Mouse (Mus musculus) small intestine, adult 2 months (tissue): ENCODE data around the gene Elobl. TPM values are rescaled to one million over a fixed set of nuclear protein-coding genes. Genes with fewer than 3 reads are reported as not detected.

Source experiments
- H3K27ac ChIP-seq: fragments of 200-500 bp; 2 replicates; pipeline ENCODE4 v1.5.1; 2012; ENCODE audit warnings: low read depth, low read length, control low read depth, inconsistent platforms; ENCODE audit not compliant: insufficient read depth
- H3K27me3 ChIP-seq: fragments of 200-500 bp; 2 replicates; pipeline ENCODE4 v1.6.1; 2012; ENCODE audit warnings: mild to moderate bottlenecking, moderate library complexity, low read length, inconsistent platforms; ENCODE audit not compliant: control insufficient read depth, insufficient read depth
- H3K36me3 ChIP-seq: fragments of 200-500 bp; 2 replicates; pipeline ENCODE4 v1.6.1; 2012; ENCODE audit warnings: mild to moderate bottlenecking, low read length, control low read depth, inconsistent platforms; ENCODE audit not compliant: control insufficient read depth, insufficient read depth
- H3K4me1 ChIP-seq: fragments of 200-500 bp; 2 replicates; pipeline ENCODE4 v1.6.1; 2012; ENCODE audit warnings: low read length, inconsistent platforms, mixed read lengths; ENCODE audit not compliant: control insufficient read depth, insufficient read depth, insufficient read length
- H3K4me3 ChIP-seq: fragments of 200-500 bp; 2 replicates; pipeline ENCODE4 v1.5.1; 2012; ENCODE audit warnings: low read depth, mild to moderate bottlenecking, control low read depth, inconsistent platforms, low read length, moderate library complexity
- CTCF ChIP-seq: fragments of 200-500 bp; IDR thresholded peaks from 2 replicates; pipeline ENCODE4 v1.5.1; 2012; ENCODE audit warnings: low read depth, mild to moderate bottlenecking, control low read depth, inconsistent platforms, low read length, moderate library complexity, mixed read lengths; ENCODE audit not compliant: insufficient replicate concordance, insufficient read length; ENCODE audit errors: extremely low read depth
- POLR2A ChIP-seq: fragments of 200-500 bp; IDR thresholded peaks from 2 replicates; pipeline ENCODE4 v1.6.1; 2012; ENCODE audit warnings: low read depth, mild to moderate bottlenecking, control low read depth, inconsistent platforms, low read length, moderate library complexity
- WGBS: fragments of 180-500 bp; shearing (Covaris S2); methylation state at CpG from one replicate; pipeline ENCODE4 v1.1.7; 2018; 5-methylcytosine and 5-hydroxymethylcytosine counted together
- polyA plus RNA-seq: library from polyadenylated mRNA; depleted of rRNA; stranded (reverse); fragments of >200 nt; gene quantifications from 2 replicates; pipeline ENCODE4 v1.2.3, GENCODE M21; 2012; rRNA removed

The Elobl gene
- 0.37 TPM in 1 of 2 replicates, not detected in the other for polyA plus RNA-seq

- Histone ChIP-seq H3K4me1 (no peaks in the 10 kb centered on the region), H3K27ac (no peak within 1 kb of the TSS), H3K27me3 (no peaks in the 10 kb centered on the region; the same call in 1 of the 2 replicates), H3K36me3 (no peaks in the 10 kb centered on the region), H3K4me3 (no peak within 1 kb of the TSS)
- TF ChIP-seq POLR2A, result no peak
- no peak for TF ChIP-seq CTCF
- 86% methylated on average over 2 of the region's 3 CpGs for WGBS
Observed at GRCm38 (mm10) chr11:88966881-88967361, at the start of gene Elobl. TSS of gene Elobl (minus strand) at chr11:88966931.

DNA sequence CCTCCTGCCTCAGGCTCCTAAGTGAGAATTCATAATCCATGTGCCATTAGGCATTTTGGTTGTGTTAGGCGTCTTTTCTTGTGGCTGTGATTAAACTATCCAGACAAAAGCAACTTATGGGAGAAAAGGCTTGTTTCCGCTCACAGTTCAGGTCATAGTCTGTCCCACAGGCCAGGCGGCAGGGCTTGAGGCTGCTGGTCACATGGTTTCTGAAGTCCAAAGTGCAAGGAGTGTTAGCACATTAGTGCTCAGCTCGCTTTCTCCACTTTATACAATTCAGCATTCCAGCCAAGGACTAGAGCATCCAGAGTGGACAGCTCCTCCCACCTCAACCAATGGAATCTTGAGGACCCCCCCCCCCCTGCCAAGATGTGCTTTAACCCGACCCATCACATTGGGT is 45.5 kb upstream of the Elobl start:
- Histone ChIP-seq H3K4me1 (peaks cover 5% of the 10 kb centered on the region; the same call in 1 of the 2 replicates), H3K4me3 (no peak overlapping the region), H3K27me3 (no peaks in the 10 kb centered on the region), H3K27ac (peak overlapping the region; percentile 67), H3K36me3 (peaks cover 86% of the 10 kb centered on the region)
- WGBS, result 58% methylated on average over 5 of the region's 5 CpGs
- TF ChIP-seq POLR2A (no peak), CTCF (no peak)

DNA sequence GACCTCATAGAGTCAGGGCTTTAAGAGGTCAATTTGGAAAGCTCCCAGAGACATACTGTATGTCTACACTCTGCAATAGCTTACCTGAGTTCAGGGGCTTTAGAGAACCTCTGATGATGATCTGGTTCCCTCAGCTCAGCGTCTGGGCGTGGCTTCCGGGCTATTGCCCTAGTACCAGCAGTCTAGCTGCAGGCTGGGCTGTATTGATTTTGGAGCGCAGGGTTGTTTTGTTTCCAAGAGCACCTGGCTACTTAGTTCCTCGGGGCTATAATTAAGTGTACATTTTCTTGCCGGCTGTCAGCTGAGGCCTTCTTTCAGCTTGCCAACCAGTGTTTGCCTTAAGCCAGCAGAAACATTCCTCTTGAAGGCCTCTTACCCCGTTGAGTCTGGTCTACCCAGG is 42.8 kb upstream of the Elobl start:
- H3K4me3 ChIP-seq, result no peak overlapping the region
- peaks cover 5% of the 10 kb centered on the region; the same call in 1 of the 2 replicates for H3K4me1 ChIP-seq
- peak overlapping the region; percentile 49 for H3K27ac ChIP-seq
- peaks cover 85% of the 10 kb centered on the region for H3K36me3 ChIP-seq
- H3K27me3 ChIP-seq, result no peaks in the 10 kb centered on the region
- 32% methylated on average over 7 of the region's 7 CpGs for WGBS
- no peak for TF ChIP-seq CTCF
- no peak for TF ChIP-seq POLR2A

DNA sequence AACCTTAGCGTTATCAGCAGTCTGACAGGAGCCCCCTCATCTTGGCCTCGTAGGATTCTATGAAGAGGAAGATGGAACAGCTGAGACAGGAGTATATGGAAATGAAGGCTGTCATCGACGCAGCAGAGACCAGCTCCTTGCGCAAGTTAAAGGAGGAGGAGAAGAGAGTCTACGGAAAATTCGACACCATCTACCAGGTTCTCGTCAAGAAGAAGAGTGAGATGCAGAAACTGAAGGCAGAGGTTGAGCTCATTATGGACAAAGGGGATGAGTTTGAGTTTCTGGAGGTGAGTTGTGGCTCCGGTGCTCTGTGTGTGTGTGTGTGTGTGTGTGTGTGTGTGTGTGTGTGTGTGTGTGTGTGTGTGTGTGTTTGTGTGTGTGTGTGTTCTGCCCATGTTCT is 42.3 kb upstream of the Elobl start:
- peaks cover 5% of the 10 kb centered on the region; the same call in 1 of the 2 replicates for H3K4me1 ChIP-seq
- peaks cover 82% of the 10 kb centered on the region for H3K36me3 ChIP-seq
- 78% methylated on average over 9 of the region's 9 CpGs for WGBS
- H3K27me3 ChIP-seq, result no peaks in the 10 kb centered on the region
- no peak overlapping the region for H3K27ac ChIP-seq
- no peak for TF ChIP-seq POLR2A
- TF ChIP-seq CTCF, result no peak
- no peak overlapping the region for H3K4me3 ChIP-seq

DNA sequence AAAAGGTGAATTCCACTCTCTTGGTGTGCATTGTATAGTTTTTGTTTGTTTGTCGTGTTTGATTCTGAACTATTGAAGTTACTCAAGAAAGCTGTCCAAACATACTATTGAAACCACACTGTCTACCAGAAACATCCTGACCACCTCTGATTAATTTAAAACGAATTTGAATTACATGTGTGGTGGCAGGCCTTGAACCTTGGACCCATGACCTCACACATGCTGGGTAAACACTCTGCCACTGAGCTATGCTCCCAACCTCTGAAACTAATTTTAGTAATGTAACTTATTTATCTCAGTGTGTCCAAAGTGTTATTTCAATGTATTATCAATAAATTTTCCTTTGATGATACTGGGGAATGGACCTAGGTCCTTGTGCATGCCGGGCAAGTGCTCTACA is 40.9 kb upstream of the Elobl start:
- TF ChIP-seq CTCF, result no peak
- no peak for TF ChIP-seq POLR2A
- 45% methylated on average over 3 of the region's 3 CpGs for WGBS
- Histone ChIP-seq H3K27ac (no peak overlapping the region), H3K36me3 (peaks cover 68% of the 10 kb centered on the region), H3K4me3 (no peak overlapping the region), H3K27me3 (no peaks in the 10 kb centered on the region), H3K4me1 (peaks cover 16% of the 10 kb centered on the region; the same call in 1 of the 2 replicates)

- peaks cover 25% of the 10 kb centered on the region; the same call in 1 of the 2 replicates for H3K4me1 ChIP-seq
- peaks cover 57% of the 10 kb centered on the region for H3K36me3 ChIP-seq
- no peak overlapping the region for H3K27ac ChIP-seq
- no peak overlapping the region for H3K4me3 ChIP-seq
- H3K27me3 ChIP-seq, result no peaks in the 10 kb centered on the region
- no peak for TF ChIP-seq CTCF
- no peak for TF ChIP-seq POLR2A
Observed at GRCm38 (mm10) chr11:89006404-89006803, 39.7 kb upstream of the Elobl start.

DNA sequence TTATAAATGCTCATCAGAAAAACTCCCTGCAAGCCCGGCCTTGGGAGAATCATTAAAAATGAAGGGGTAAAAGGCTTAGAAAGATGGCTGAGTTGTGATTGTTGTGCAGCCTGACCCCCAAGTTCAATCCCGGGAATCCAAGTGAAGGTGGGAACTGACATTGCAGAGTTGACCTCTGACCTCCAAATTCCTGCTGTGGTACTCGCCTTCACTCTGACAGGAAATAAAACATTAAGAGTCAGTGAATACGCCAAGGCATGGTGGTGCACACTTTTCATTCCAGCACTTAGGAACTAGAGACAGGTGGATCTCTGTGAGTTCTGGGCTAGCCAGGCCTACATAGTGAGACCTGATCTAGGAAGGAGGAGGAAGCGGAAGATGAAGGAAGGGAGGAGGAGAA is 38.7 kb upstream of the Elobl start:
- H3K27ac ChIP-seq, result no peak overlapping the region
- no peak overlapping the region for H3K4me3 ChIP-seq
- WGBS, result 82% methylated on average over 5 of the region's 5 CpGs
- TF ChIP-seq CTCF (no peak), POLR2A (no peak)
- peaks cover 49% of the 10 kb centered on the region for H3K36me3 ChIP-seq
- H3K27me3 ChIP-seq, result no peaks in the 10 kb centered on the region
- H3K4me1 ChIP-seq, result peaks cover 31% of the 10 kb centered on the region
